ENCODE assay signal across 10 mouse cellular contexts in the genomic region with DNA sequence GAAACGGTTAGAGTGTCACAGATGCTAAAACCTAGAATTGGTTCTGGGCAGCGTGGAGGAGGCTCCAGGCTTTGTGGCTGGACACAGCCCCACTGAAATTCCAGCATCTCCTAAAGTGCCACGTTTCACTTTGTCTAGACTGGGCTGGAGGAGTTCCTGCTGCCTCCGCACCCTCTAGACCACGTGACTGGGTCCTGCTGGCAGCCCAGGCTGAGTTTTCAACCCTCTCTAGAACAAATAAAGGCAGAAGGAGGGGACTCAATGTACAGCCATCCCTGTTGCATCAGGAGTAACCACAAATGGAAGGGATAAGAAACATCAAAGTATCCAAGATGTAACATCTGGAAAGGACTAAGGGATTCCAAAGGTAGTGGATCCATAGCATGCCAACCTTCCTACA. TPM values are rescaled to one million over a fixed set of nuclear protein-coding genes. Genes with fewer than 3 reads are reported as not detected.
DNase-seq lines count a peak whose midpoint lies in the region; ATAC-seq and TF ChIP-seq lines count a peak whose summit lies in the region.
"Had no signal": no experiment of that assay in that cellular context is flagged by ENCODE, and none has a peak within 500 bp of the region (broad histone marks: within the 10 kb centered on the region; RNA-seq: fewer than 3 reads in every experiment).

No protein-coding gene starts in this region.

- DNase-seq in kidney, adult 18-20 months: no peak
- DNase-seq in adipocyte (ENCODE audit: low spot score): peak; percentile 46
- DNase-seq in heart, postnatal 10 days: peak; percentile 56 to 66
- DNase-seq in lung, postnatal 14 days: peak; percentile 68
- no peak for DNase-seq in layer of hippocampus, adult 18-20 months (ENCODE audit: low spot score in 2 of 2)
- DNase-seq in thymus, adult 2 months: no peak
- DNase-seq in thymus, postnatal 10 days (ENCODE audit: low spot score in 2 of 2): no peak
- DNase-seq: cerebellum, adult 18-20 months; thymus, postnatal 4 days had no signal

- no peak overlapping the region for H3K4me3 ChIP-seq in kidney, embryonic 14.5 days (ENCODE audit: low read length)
- no peak overlapping the region for H3K4me3 ChIP-seq in thymus, adult 2 months (ENCODE audit: control insufficient read depth, insufficient read depth, low read length)

- H3K36me3 ChIP-seq in kidney, embryonic 14.5 days (ENCODE audit: control insufficient read depth, insufficient read depth, low read length): peaks cover 26% of the 10 kb centered on the region
- H3K36me3 ChIP-seq in thymus, adult 2 months (ENCODE audit: control insufficient read depth, insufficient read depth, low read length): no peaks in the 10 kb centered on the region

- no peaks in the 10 kb centered on the region for H3K27me3 ChIP-seq in kidney, embryonic 14.5 days (ENCODE audit: control insufficient read depth, insufficient read depth, low read length)
- no peaks in the 10 kb centered on the region for H3K27me3 ChIP-seq in thymus, adult 2 months (ENCODE audit: control insufficient read depth, insufficient read depth, low read length)

- peak overlapping the region; percentile 27; the same call in 1 of the 2 replicates for H3K4me2 ChIP-seq in kidney, embryonic 14.5 days (replicated peaks; ENCODE audit: low read depth, low read length)

- H3K9me3 ChIP-seq in kidney, embryonic 14.5 days (ENCODE audit: control insufficient read depth, low read length): no peaks in the 10 kb centered on the region

- H3K9ac ChIP-seq in kidney, embryonic 14.5 days (ENCODE audit: low read depth, low read length): no peak overlapping the region

- intact Hi-C loops in heart, postnatal 10 days (cut with DNase I): no loop called here

- peaks cover 41% of the 10 kb centered on the region for H3K4me1 ChIP-seq in kidney, embryonic 14.5 days (ENCODE audit: control insufficient read depth, insufficient read depth, low read length)
- H3K4me1 ChIP-seq in thymus, adult 2 months (replicated peaks; ENCODE audit: control insufficient read depth, insufficient read depth, low read length): 0 out of 2 replicates have a peak, but pooled peaks cover 2% of the 10 kb centered on the region

- peak overlapping the region; percentile 84; the same call in 1 of the 2 replicates for H3K27ac ChIP-seq in kidney, embryonic 14.5 days (ENCODE audit: low read depth, low read length)
- H3K27ac ChIP-seq in thymus, adult 2 months (ENCODE audit: control insufficient read depth, insufficient read depth, low read length): no peak overlapping the region

- 27% methylated on average over 5 of the region's 5 CpGs for WGBS in kidney, embryonic 14.5 days
- 80% methylated on average over 5 of the region's 5 CpGs for WGBS in thymus, adult 2 months

- no peak for ATAC-seq in kidney, embryonic 14.5 days (ENCODE audit: low FRiP score, low TSS enrichment)

- no peak for TF ChIP-seq POLR2A in thymus, adult 2 months (IDR thresholded peaks at IDR 0.05; ENCODE audit: control insufficient read depth, extremely low read depth, insufficient read depth, low read length, poor library complexity)

- TF ChIP-seq CTCF in thymus, adult 2 months (IDR thresholded peaks at IDR 0.05; ENCODE audit: borderline replicate concordance, control insufficient read depth, extremely low read depth, insufficient read depth, low read length, poor library complexity): no peak

RNA-seq across cellular contexts. Expression of a gene that starts 8.7 kb away (rescaled TPM):
- 817 and 919 TPM in 2 replicates for polyA plus RNA-seq in kidney, embryonic 14.5 days (2014; fragmentation: Nextera tagmentation; extraction: Ambion mirVana)
- 1,000 to 10,000 TPM; 1,750 to 1,767 TPM for total RNA-seq in heart, postnatal 10 days (2021)
- 100 to 1,000 TPM; 251 to 284 TPM for total RNA-seq in layer of hippocampus, adult 18-20 months (2021)
- polyA plus RNA-seq in thymus, adult 2 months (2012; rRNA removed): 177 and 230 TPM in 2 replicates

RNA-seq across cellular contexts. Expression of a gene that starts 46.7 kb away (rescaled TPM):
- polyA plus RNA-seq in kidney, embryonic 14.5 days (2014; fragmentation: Nextera tagmentation; extraction: Ambion mirVana): 389 and 470 TPM in 2 replicates
- 100 to 1,000 TPM; 168 to 169 TPM for total RNA-seq in heart, postnatal 10 days (2021)
- 10 to 100 TPM; 93.8 to 94.5 TPM for total RNA-seq in layer of hippocampus, adult 18-20 months (2021)
- 383 and 432 TPM in 2 replicates for polyA plus RNA-seq in thymus, adult 2 months (2012; rRNA removed)

RNA-seq across cellular contexts. Expression of a gene that starts 55.2 kb away (rescaled TPM):
- polyA plus RNA-seq in kidney, embryonic 14.5 days (2014; fragmentation: Nextera tagmentation; extraction: Ambion mirVana): 151 and 230 TPM in 2 replicates
- 10 to 100 TPM; 48.2 to 54.4 TPM for total RNA-seq in heart, postnatal 10 days (2021)
- 10 to 100 TPM; 34.6 to 34.8 TPM for total RNA-seq in layer of hippocampus, adult 18-20 months (2021)
- 42.3 and 52.3 TPM in 2 replicates for polyA plus RNA-seq in thymus, adult 2 months (2012; rRNA removed)

Comparison
In these comparisons a context has a peak if more than half of its experiments do, and no peak if none do; other contexts are left out.
1. DNase-seq: peak in adipocyte (single experiment), heart, postnatal 10 days (2 of 2) and lung, postnatal 14 days (single experiment); none in kidney, adult 18-20 months (single experiment), layer of hippocampus, adult 18-20 months (0 of 2), thymus, adult 2 months (single experiment) and thymus, postnatal 10 days (0 of 2).
2. RNA of a gene that starts 8.7 kb away (total RNA-seq): 1,750 to 1,767 TPM in heart, postnatal 10 days; 251 to 284 TPM in layer of hippocampus, adult 18-20 months; every median in the first group is over 4 times any median in the second.